Comparison of ENCODE assay signal across 8 mouse cellular contexts in the genomic region with DNA sequence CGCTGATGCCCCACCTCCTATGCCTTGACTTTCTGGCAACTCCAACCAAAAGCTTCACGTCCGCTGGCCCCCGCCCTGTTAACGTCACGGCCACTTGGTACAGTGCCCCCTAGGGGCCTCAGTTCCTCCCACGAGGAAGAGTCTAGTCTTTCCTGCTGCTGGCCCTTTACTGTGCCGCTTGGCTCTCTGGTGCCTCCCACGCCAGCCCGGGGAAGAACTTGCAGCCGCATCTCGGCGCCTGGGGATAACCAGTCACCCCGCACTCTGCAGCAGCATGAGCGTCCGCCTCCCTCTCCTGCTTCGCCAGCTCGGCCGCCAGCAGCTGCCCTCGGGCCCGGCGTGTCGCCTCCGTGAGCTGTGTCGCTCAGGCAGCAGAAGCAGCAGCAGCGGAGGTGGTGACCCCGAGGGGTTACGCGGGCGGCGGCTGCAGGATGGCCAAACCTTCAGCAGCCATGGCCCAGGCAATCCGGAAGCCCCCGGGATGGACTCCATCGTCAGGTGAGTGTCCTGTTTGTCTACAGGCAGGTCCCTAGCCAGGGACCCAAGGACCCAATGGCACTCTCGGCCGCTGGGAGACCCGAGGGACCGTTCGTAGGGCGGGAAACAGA. TPM values are rescaled to one million over a fixed set of nuclear protein-coding genes. Genes with fewer than 3 reads are reported as not detected.
DNase-seq lines count a peak whose midpoint lies in the region; ATAC-seq and TF ChIP-seq lines count a peak whose summit lies in the region.

Gene Mthfd1l (plus strand): TSS at position 138 of the 608 bp plus-strand sequence.

- WGBS in lung, embryonic 15.5 days = 0% methylated on average over 38 of the region's 40 CpGs
- WGBS in olfactory bulb, adult 2 months = under 1% methylated on average over 40 of the region's 40 CpGs

- no peak for TF ChIP-seq POLR2A in olfactory bulb, adult 2 months (IDR thresholded peaks at IDR 0.05; ENCODE audit: insufficient read depth, low read depth, low read length)

- H3K27ac ChIP-seq in lung, embryonic 15.5 days = peak within 1 kb of the TSS; percentile 97
- peak within 1 kb of the TSS; percentile 67 for H3K27ac ChIP-seq in olfactory bulb, adult 2 months (ENCODE audit: insufficient read depth, low read depth, low read length)

- H3K36me3 ChIP-seq in lung, embryonic 15.5 days = no peaks in the 10 kb centered on the region

- no peaks in the 10 kb centered on the region for H3K9me3 ChIP-seq in lung, embryonic 15.5 days

- TF ChIP-seq CTCF in olfactory bulb, adult 2 months (IDR thresholded peaks at IDR 0.05; ENCODE audit: insufficient read depth, low read depth, low read length) = peak; percentile 75

- ATAC-seq in frontal cortex, adult (ENCODE audit: low TSS enrichment) = peak; percentile 86
- peak; percentile 79 to 81 for ATAC-seq in hematopoietic stem cell, adult 5-6 weeks (replicated peaks in 1 of 2; ENCODE audit: insufficient read depth in 1 of 2, low FRiP score in 2 of 2, low TSS enrichment in 1 of 2, low read depth in 1 of 2, poor library complexity in 2 of 2, severe bottlenecking in 2 of 2)
- peak; percentile 82 for ATAC-seq in lung, embryonic 15.5 days (ENCODE audit: borderline replicate concordance, extremely low read depth, low FRiP score, low TSS enrichment)

- H3K4me3 ChIP-seq in lung, embryonic 15.5 days = peak within 1 kb of the TSS; percentile 69
- peak within 1 kb of the TSS; percentile 70 for H3K4me3 ChIP-seq in olfactory bulb, adult 2 months (ENCODE audit: insufficient read depth, low read depth, low read length)

- peak within 1 kb of the TSS; percentile 69 for H3K9ac ChIP-seq in lung, embryonic 15.5 days

- no peaks in the 10 kb centered on the region for H3K27me3 ChIP-seq in lung, embryonic 15.5 days

- peak; percentile 96 for DNase-seq in MN1 (ENCODE audit: low spot score)
- DNase-seq in cerebellum, adult 9-10 months = peak; percentile 93
- DNase-seq in layer of hippocampus, adult 9-10 months (ENCODE audit: low spot score) = peak; percentile 58
- peak; percentile 75 to 86 for DNase-seq in thymus, adult 18-20 months

- peaks cover 26% of the 10 kb centered on the region for H3K4me1 ChIP-seq in lung, embryonic 15.5 days
- no peaks in the 10 kb centered on the region for H3K4me1 ChIP-seq in olfactory bulb, adult 2 months (ENCODE audit: control insufficient read depth, insufficient read depth, low read length)

- peak within 1 kb of the TSS; percentile 93 for H3K4me2 ChIP-seq in lung, embryonic 15.5 days

RNA-seq across cellular contexts. Expression of gene Mthfd1l, which starts in this region (rescaled TPM):
- total RNA-seq in hematopoietic stem cell, adult 5-6 weeks (2017) = 82.6 and 102 TPM in 2 replicates
- polyA plus RNA-seq in lung, embryonic 15.5 days (2015; fragmentation: Nextera tagmentation; extraction: Ambion mirVana) = 15.5 and 16.1 TPM in 2 replicates
- polyA plus RNA-seq in olfactory bulb, adult 2 months (2012; ENCODE audit: insufficient read depth, insufficient read length, low replicate concordance, missing spikeins) = not detected in 2 replicates

Comparison
In these comparisons a context has a peak if more than half of its experiments do, and no peak if none do; other contexts are left out.
1. Peak in every context shown above with its lines: DNase-seq, ATAC-seq, H3K4me3 ChIP-seq and H3K27ac ChIP-seq.